Mouse (Mus musculus): ENCODE results near the gene Flvcr1. TPM values are rescaled to one million over a fixed set of nuclear protein-coding genes. Genes with fewer than 3 reads are reported as not detected.

Flvcr1 gene
- total RNA-seq, 1 experiment: 20.5 TPM

DNA sequence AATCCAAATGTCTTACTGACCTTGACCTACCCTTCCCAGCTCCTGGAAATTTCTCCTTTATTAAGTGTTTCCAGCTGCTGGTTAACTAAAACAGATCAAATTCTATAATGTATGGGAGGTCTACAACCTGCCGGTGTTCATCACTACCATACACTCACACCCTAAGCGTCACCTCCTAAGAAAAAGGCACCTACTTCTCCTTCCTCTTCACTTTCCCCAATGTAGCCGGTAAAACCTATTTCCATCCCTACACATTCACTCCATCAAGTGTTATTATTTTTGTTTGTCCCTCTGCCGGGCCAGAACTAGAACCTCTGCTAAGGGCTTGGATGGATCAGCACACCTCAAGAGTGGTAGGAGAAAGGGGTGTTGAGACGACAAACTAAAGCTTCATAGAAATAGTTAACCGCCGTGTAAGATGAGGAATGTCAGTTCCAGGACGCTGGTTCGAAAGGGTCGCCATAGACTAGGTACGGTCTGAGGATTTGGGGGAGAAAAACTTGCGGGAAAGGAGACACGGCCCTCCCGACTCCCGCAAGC is 36.4 kb upstream of the Flvcr1 start:
- H3K4me1 ChIP-seq (ENCODE audit: control insufficient read depth in 2 of 2, insufficient read depth in 2 of 2, low read length in 2 of 2, poor library complexity in 1 of 2): peaks cover 4 to 8% of the 10 kb centered on the region in 2 experiments; a peak in 3 of 4 replicates
- H3K9ac ChIP-seq (ENCODE audit: insufficient read depth, low read depth, low read length, poor library complexity, severe bottlenecking): peak overlapping the region; percentile 82
- no peak for DNase-seq (ENCODE audit: low read depth, low spot score)
- H3K4me3 ChIP-seq (ENCODE audit: insufficient read depth in 1 of 2, low read depth in 1 of 2, low read length in 2 of 2, poor library complexity in 1 of 2, severe bottlenecking in 1 of 2): peak overlapping the region; percentile 73 to 99
- no peak overlapping the region for H3K27ac ChIP-seq (ENCODE audit: insufficient read depth, low read depth, low read length, poor library complexity, severe bottlenecking)
- H3K36me3 ChIP-seq (ENCODE audit: control insufficient read depth, insufficient read depth, low read length, poor library complexity, severe bottlenecking): peaks cover 11% of the 10 kb centered on the region
- no peak for TF ChIP-seq HCFC1 (IDR thresholded peaks at IDR 0.05; ENCODE audit: borderline replicate concordance, insufficient read depth, low read length)
- TF ChIP-seq MAFK (IDR thresholded peaks at IDR 0.05; ENCODE audit: insufficient read depth, low read depth, low read length): no peak
- TF ChIP-seq CHD2 (IDR thresholded peaks at IDR 0.05; ENCODE audit: low read depth, low read length): no peak
- TF ChIP-seq ZNF384 (IDR thresholded peaks at IDR 0.05; ENCODE audit: low read depth, low read length): no peak
- TF ChIP-seq ZC3H11A (IDR thresholded peaks at IDR 0.05; ENCODE audit: borderline replicate concordance, low read depth, low read length): no peak
- H3K9me3 ChIP-seq (ENCODE audit: control insufficient read depth, insufficient read depth, low read depth, low read length): no peaks in the 10 kb centered on the region
- in situ Hi-C loops (cut with MboI; ENCODE audit: low sequenced_read_pairs in 2 of 2, unreplicated experiment in 2 of 2): no loop called here

DNA sequence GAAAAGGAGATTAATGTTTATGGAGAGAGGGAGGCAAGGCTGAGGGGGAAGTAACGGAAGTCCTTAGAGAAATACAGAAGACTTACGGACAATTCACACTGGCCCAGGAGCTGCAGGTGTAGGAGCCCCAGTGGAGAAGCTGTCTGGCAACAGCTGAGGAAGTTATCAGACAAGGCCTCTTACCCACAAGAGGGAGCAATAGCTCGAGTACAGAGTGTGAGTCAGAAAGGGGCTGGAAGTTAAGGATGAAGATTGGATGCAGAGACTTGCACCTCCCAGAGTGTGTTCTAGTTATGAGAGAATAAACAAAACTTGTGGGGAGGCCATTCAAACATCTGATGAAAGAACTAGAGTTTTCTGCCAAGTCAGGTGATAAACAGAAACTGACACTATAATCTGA is 31.5 kb upstream of the Flvcr1 start:
- Histone ChIP-seq H3K4me3 (ENCODE audit: insufficient read depth in 1 of 2, low read depth in 1 of 2, low read length in 2 of 2, poor library complexity in 1 of 2, severe bottlenecking in 1 of 2) (no peak overlapping the region), H3K9ac (ENCODE audit: insufficient read depth, low read depth, low read length, poor library complexity, severe bottlenecking) (no peak overlapping the region), H3K9me3 (ENCODE audit: control insufficient read depth, insufficient read depth, low read depth, low read length) (no peaks in the 10 kb centered on the region), H3K36me3 (ENCODE audit: control insufficient read depth, insufficient read depth, low read length, poor library complexity, severe bottlenecking) (no peaks in the 10 kb centered on the region), H3K27ac (ENCODE audit: insufficient read depth, low read depth, low read length, poor library complexity, severe bottlenecking) (no peak overlapping the region), H3K4me1 (ENCODE audit: control insufficient read depth in 2 of 2, insufficient read depth in 2 of 2, low read length in 2 of 2, poor library complexity in 1 of 2) (peaks cover 0 to 2% of the 10 kb centered on the region in 2 experiments; a peak in 1 of 4 replicates)
- DNase-seq (ENCODE audit: low read depth, low spot score): no peak
- in situ Hi-C loops (cut with MboI; ENCODE audit: low sequenced_read_pairs in 2 of 2, unreplicated experiment in 2 of 2): no loop called here
- no peak for TF ChIP-seq MAFK (IDR thresholded peaks at IDR 0.05; ENCODE audit: insufficient read depth, low read depth, low read length)
- no peak for TF ChIP-seq CHD2 (IDR thresholded peaks at IDR 0.05; ENCODE audit: low read depth, low read length)
- TF ChIP-seq ZC3H11A (IDR thresholded peaks at IDR 0.05; ENCODE audit: borderline replicate concordance, low read depth, low read length): no peak
- no peak for TF ChIP-seq HCFC1 (IDR thresholded peaks at IDR 0.05; ENCODE audit: borderline replicate concordance, insufficient read depth, low read length)
- TF ChIP-seq ZNF384 (IDR thresholded peaks at IDR 0.05; ENCODE audit: low read depth, low read length): no peak

DNA sequence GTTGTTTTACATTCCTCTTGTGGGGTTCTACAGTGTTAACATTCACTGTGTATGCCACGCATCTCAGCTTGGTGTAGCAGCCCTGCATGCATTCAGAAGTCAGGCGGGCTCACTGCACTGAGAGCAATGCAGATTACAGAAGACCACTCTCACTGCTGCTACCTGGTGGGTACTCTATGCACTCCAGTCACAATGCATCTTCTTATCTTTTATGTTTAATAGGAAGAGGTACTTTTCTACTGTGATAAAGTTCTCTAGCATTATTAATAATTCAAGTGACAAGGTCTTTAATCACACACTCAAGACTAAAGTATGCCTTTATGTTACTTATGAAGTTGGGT is 29.5 kb upstream of the Flvcr1 start:
- no peak overlapping the region for H3K4me3 ChIP-seq (ENCODE audit: insufficient read depth in 1 of 2, low read depth in 1 of 2, low read length in 2 of 2, poor library complexity in 1 of 2, severe bottlenecking in 1 of 2)
- DNase-seq (ENCODE audit: low read depth, low spot score): no peak
- no peak overlapping the region for H3K9ac ChIP-seq (ENCODE audit: insufficient read depth, low read depth, low read length, poor library complexity, severe bottlenecking)
- in situ Hi-C loops (cut with MboI; ENCODE audit: low sequenced_read_pairs in 2 of 2, unreplicated experiment in 2 of 2): no loop called here
- TF ChIP-seq MAFK (IDR thresholded peaks at IDR 0.05; ENCODE audit: insufficient read depth, low read depth, low read length): no peak
- no peak for TF ChIP-seq ZC3H11A (IDR thresholded peaks at IDR 0.05; ENCODE audit: borderline replicate concordance, low read depth, low read length)
- no peak for TF ChIP-seq HCFC1 (IDR thresholded peaks at IDR 0.05; ENCODE audit: borderline replicate concordance, insufficient read depth, low read length)
- no peak for TF ChIP-seq CHD2 (IDR thresholded peaks at IDR 0.05; ENCODE audit: low read depth, low read length)
- TF ChIP-seq ZNF384 (IDR thresholded peaks at IDR 0.05; ENCODE audit: low read depth, low read length): no peak
- H3K36me3 ChIP-seq (ENCODE audit: control insufficient read depth, insufficient read depth, low read length, poor library complexity, severe bottlenecking): no peaks in the 10 kb centered on the region
- no peak overlapping the region for H3K27ac ChIP-seq (ENCODE audit: insufficient read depth, low read depth, low read length, poor library complexity, severe bottlenecking)
- H3K9me3 ChIP-seq (ENCODE audit: control insufficient read depth, insufficient read depth, low read depth, low read length): no peaks in the 10 kb centered on the region
- peaks cover 0 to 2% of the 10 kb centered on the region in 2 experiments; a peak in 1 of 4 replicates for H3K4me1 ChIP-seq (ENCODE audit: control insufficient read depth in 2 of 2, insufficient read depth in 2 of 2, low read length in 2 of 2, poor library complexity in 1 of 2)

DNA sequence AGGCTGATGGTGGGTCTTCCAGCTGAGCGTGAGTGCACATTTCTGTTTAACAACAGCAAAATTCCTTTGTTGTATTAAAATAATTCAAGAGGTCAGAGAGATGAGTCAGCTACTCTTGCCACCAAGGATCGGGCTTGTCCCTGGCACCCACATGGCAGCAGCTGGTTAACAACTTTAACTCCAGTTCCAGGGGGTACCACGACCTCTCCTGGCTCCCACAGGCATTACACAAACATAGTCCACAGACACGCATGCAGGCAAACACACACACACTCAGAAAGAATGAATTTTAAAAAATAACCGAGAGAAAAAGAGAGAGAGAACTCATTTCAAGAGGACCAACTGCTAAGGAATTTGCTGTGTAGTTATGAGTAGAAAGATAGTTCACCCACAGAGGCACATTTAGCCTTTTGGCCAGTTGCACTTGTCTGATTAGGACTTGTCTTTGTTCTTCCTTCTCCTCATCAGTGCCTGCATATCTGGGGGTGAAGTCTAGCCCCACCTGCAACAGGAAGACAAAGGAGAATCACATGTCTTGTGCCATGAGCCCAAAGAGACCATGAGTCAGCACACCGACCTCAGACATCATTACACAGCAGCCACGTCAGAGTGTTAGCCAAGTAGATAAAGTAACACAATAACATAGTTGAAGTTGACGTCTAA is 29.0 kb upstream of the Flvcr1 start:
- Histone ChIP-seq H3K27ac (ENCODE audit: insufficient read depth, low read depth, low read length, poor library complexity, severe bottlenecking) (no peak overlapping the region), H3K9me3 (ENCODE audit: control insufficient read depth, insufficient read depth, low read depth, low read length) (no peaks in the 10 kb centered on the region), H3K9ac (ENCODE audit: insufficient read depth, low read depth, low read length, poor library complexity, severe bottlenecking) (no peak overlapping the region), H3K36me3 (ENCODE audit: control insufficient read depth, insufficient read depth, low read length, poor library complexity, severe bottlenecking) (no peaks in the 10 kb centered on the region), H3K4me3 (ENCODE audit: insufficient read depth in 1 of 2, low read depth in 1 of 2, low read length in 2 of 2, poor library complexity in 1 of 2, severe bottlenecking in 1 of 2) (no peak overlapping the region), H3K4me1 (ENCODE audit: control insufficient read depth in 2 of 2, insufficient read depth in 2 of 2, low read length in 2 of 2, poor library complexity in 1 of 2) (peaks cover 0 to 2% of the 10 kb centered on the region in 2 experiments; a peak in 1 of 4 replicates)
- in situ Hi-C loops (cut with MboI; ENCODE audit: low sequenced_read_pairs in 2 of 2, unreplicated experiment in 2 of 2): no loop called here
- no peak for DNase-seq (ENCODE audit: low read depth, low spot score)
- TF ChIP-seq MAFK (IDR thresholded peaks at IDR 0.05; ENCODE audit: insufficient read depth, low read depth, low read length) (peak; percentile 52; the same call in 1 of the 2 replicates), ZC3H11A (IDR thresholded peaks at IDR 0.05; ENCODE audit: borderline replicate concordance, low read depth, low read length) (no peak)

All from ES-E14 (cell line).